Mouse (Mus musculus) skeletal muscle tissue, adult 2 months (tissue): ENCODE results near the gene Ptprg.
A peak's percentile ranks its signal among the peaks of the same experiment; 100 is the strongest.

ENCODE experiments used
- DNase-seq: peaks from one replicate; pipeline ENCODE4 v3.0.0-alpha.2; 2012; ENCODE audit warnings: low read depth, low spot score

The Ptprg gene

DNA sequence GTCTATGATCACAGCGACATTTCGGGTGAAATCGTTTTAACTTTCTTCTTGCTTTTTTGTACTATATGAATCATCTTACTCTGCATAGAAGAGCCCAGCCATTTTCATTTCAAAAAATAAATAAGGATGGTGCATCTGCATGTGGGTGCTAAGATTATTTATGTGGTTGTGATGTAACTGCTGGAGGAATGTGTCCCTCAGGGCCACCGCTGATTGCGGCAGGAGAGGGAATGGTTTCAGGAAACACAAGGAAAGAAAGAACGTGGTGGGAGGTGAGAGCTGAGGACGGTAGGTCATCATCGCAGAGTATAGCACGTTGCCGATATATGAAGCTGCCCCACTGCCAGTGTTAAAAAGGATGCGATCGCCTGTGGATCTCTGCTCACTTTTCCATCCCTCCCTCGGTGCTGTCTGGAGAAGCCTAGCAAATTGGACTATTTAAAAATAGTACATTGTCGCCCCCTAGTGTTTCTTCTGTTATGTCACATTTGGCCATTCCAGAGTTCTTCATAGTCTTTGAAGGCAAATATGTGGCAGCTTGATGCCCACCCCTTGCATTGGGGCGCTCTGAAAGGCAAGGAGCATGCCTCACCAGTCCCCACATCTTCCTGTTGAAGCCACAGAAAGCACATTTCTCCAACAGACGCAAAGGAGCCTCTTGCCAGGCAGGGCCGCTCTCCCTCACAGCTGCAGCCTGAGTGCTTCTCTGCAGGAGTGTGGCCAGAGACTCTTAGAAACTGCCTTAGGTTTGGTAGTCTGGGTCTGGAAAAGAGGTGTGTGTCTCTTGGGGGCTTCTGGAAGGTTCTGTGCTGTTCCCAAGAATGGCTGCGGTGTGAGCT lies 586.5 kb downstream of the Ptprg start:
- peak; percentile 54 for DNase-seq

DNA sequence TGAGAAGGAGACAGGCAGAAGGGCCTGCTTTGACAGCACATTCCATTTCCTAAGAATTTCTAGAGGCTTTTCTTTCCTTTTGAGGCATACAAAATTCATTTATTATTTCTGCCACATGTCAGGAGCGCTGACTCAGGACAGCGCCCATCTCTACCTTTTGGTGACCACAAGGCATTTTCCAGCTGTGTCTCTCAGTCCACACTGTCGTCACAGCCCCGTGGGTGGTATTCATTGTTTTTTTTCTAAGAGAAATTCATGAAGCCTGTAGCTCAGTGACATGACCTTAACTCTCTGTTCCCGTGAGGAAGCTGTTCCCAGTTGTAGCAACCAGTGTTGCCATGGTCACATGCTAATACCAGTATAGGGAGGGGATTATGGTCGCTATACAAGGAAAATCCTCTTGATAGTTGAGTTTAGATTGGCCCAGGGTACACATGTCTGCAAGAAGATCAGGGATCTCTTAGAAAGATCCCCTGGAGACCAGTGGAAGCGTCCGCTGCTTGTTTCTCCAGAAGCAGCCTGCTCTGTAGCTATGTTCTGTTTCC lies 590.7 kb downstream of the Ptprg start:
- DNase-seq: no peak

DNA sequence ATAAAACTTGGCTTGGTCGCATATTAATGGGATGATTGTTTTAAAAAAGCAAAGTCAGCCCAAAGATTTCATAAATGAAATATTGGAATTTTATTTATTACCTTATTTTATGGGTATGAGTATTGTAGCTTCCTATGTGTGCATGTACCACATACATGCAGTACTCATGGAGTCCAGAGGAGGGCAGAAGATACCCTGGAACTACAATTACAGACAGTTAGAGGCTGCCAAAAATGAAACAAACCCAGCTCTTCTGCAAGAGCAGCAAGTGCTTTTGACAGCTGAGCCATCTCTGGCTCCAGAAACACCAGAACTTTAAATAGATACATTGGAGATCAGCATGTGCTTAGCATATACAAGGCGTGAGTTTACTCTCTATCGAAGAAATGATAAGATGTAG lies 592.6 kb downstream of the Ptprg start:
- DNase-seq: peak; percentile 34

DNA sequence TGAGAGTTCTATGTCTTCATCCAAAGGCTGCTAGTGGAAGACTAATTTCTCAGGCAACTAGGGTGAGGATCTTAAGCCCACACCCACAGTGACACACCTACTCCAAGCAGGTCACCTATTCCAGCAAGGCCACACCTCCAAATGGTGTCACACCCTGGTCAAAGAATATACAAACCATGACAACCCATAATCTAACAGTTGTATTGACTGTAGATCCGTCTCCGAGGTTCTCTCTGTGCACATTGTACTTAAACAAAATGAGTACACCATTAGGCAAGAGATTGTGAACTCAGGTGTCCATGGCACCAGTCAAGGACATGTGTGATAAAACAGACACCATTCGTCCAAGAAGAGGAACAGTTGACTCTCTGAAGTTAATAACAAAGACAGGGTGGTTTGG lies 596.2 kb downstream of the Ptprg start:
- no peak for DNase-seq

DNA sequence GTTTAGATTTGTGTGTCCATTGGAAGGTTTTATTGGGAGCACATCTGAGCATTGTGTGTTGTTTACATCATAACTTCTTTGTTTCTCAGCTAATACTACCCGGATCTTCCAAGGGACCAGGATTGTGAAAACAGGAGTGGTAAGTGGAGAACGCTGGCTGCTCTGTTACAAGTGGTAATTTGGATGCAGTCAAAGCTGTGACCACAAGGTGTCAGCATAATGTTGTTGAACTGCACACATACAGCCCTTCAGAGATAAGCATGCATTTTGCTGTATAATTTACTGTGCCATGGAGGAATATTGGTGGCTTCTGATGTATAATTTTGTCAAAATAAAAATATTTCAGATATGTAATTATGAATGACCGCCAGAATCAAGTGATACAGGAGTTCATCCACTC lies 598.6 kb downstream of the Ptprg start:
- DNase-seq: no peak

DNA sequence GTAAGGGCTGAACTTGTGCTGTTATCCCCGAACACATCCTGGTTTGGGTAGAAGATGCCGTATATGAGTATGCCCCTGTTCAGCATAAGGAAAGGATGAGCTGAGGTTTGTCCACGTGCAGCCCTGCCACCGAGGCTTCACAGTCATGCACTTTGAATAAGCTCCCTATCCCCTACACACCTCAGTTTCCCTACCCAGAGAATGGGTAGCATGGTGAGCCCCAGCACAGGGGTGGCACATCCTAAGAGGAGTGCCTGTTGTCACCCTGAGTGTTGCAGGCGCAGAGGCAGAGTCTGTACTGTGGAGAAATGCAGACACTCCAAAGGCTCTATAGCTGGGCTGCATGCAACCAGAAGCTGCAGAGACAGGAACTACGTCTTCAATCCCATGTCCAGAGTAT lies 599.4 kb downstream of the Ptprg start:
- no peak for DNase-seq

DNA sequence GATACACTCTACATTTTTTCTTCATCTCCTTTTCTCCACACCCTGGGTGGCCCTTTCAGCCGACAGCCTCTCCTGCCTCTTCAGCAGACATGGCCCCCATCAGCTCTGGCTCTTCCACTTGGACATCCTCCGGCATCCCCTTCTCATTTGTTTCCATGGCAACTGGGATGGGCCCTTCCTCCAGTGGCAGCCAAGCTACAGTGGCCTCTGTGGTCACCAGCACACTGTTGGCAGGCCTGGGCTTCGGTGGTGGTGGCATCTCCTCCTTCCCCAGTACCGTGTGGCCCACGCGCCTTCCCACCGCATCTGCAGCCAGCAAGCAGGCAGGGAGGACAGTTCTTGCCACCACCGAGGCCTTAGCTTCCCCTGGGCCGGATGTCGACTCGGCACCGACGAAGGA lies 600.3 kb downstream of the Ptprg start:
- DNase-seq: no peak

DNA sequence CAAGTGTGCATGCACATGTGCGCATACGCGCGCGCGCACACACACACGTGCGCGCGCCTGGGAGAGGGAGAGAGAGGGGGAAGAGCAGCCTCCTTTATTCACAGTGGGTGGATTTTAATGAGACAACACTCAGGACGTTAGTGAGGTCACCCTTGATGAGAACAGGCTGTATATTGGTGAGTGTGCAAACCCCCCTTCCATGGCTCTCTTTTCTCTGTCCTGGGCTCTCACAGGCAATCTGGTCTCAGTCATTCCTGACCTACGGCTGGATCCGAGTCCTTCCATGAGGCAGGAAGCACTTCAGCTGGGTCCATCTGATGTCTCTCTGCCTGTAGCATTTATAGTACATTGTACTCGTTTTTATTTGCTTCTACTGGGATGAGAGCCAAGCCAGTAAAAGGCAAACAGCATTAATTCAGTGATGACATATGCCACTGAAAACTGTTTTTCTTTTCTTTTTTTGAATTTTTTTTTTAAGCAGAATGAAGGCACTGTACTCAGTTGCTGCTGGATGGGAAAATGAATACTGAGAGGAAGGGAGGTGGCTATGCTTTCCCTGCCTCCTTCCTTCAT lies 608.5 kb downstream of the Ptprg start:
- DNase-seq: no peak

DNA sequence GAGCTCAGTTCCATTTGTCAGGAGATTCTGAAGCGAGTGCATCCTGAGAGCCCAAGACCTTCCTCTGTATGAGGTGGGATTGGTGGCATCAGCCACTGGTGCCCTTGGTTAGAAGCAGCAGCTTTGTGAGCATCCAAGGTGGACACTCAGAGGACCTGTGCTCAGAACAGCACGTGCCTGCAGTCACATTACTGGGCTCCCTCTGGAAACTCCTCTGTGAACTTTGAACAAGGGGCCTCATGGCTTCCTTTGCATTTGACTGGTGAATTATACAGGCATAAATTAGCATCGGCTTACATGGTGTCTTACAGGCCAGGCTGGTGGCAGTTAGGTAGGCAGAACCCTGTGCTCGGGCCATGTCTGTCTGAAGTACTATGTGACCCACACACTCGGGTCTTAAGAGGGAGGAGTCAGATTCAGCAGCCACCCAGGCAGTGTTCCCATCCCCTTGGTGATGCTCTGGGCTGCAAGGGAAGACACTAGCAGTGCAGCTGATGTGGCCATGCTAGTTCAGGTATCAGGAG lies 609.1 kb downstream of the Ptprg start:
- no peak for DNase-seq

DNA sequence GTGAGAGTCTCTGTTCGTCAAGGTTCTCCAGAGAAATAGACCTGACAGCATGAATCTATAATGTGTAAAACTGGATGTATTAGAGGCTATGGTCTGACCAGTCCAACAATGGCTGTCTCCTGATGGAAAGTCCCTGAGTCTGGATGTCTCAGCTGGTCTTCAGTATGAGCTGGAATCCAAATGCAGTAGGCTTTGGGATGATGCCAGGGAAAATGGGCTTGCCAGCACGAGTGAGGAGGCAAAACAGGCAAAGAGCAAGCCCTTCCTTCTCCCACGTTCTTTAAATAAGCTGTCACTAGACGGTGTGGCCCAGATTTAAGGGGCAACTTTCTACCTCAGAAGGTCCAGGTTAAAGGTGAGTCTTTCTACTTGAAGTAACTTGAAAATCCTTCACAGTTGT lies 609.9 kb downstream of the Ptprg start:
- DNase-seq: no peak

DNA sequence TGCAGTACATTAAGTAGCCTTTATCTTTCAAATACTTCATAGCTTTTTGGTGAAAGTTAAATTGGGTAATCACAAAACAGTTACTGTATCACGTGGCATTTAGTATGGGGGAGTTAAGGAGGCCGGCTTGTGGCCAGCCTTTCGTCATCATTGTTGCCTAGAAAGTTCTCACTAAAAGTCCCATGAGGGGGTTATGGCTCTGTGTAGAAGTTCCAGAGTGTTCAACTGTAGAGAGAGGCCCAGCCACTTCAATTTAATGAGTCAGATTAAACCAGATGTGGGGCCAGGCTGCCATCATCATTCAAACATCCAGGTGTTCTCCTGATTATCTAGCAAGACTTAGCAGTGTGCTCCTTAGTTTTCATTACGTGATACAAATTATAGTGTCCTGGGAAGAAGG lies 613.9 kb downstream of the Ptprg start:
- peak; percentile 21 for DNase-seq

DNA sequence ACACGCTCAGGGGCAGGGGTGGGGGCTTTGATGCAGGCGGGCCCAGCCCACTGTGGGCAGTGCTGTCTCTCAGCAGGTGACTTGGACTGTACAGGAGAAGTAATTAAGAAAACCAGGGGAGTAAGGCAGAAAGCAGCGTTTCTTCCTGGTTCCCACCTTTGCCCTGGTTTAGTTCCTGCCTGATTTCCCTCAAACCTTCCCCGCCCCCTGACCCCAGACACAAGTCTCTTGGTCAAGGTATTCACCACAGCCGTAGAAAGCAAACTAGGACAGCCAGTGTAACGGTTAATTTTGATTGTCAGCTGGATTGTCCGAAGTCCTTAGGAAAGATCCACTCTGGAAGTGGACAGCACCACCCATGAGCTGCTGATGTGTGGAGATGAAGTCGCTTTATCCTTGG lies 614.3 kb downstream of the Ptprg start:
- DNase-seq: no peak

DNA sequence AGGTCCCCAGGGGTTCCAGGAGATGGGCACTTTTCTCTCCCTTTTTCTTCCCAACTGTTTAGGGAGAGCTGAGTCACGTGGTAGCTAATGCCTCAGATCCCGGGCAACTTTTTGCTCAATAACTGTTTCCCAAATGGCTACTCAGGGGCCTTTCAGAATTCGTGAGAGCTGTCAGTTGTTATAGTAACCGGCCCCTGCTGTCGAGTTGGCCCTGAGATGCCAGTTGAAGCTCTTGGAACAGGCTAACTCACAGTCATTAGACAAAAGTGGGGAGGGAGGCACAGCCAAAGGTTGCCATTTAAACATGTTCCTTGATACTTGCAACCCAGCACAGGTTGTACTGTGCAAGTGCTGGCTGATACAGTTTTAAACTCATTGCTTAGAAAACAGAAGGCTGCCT lies 624.1 kb downstream of the Ptprg start:
- DNase-seq: no peak

DNA sequence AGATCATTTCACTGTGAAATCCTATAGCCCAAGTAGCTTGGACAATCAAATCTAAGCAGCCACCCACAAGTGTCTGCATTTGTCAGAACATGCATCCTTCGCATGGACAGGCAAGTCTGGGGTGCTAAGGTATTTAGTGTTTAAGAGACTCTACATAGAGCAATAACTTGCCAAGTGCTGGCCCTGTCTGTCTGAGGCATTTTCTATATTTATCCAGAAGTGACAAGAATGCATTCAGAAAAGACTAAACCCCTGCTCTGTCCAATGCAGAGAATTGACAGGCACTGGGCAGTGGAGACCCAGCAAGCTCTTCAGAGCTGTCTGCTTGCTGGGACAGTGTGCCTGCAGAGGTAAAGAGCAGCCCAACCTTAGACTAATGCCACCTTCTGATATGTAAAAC lies 625.3 kb downstream of the Ptprg start:
- no peak for DNase-seq

DNA sequence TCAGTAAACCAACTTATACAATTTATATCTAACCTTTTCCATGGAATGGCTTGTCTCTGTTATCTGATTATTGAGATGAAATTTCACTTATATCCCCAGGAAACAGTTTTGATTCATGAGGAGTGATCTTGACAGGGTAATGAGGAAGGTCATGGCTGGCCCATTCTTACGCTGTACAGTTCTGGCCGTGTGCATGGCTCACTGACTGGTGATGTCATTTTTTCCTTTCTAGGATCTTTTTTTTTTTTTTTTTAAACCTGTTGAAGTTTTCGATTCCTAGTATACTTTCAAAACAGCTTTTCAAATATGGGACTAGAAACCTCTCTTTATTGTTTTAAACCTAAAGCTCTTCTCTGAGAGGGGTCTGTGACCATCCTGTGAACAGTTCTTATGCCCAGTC lies 626.8 kb downstream of the Ptprg start:
- DNase-seq: no peak

DNA sequence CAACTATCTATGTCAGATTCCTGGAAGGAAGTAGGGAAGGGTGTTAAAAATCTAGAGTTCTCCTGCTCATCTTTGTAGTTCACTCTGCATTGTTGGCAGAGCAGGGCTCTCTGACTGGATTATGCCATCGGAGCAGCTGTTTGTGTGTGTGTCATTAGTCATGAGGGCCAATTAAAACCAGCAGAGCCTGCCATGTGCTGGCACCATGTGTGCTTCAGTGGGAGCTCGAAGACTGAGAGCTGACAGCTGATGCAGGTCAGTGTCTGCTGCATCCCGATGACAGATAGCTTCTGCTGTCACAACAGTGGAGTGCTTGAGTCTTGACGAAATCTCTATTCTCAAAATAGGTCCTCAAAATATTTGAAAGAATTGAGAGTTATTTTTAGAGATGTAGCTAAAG lies 631.7 kb downstream of the Ptprg start:
- no peak for DNase-seq

DNA sequence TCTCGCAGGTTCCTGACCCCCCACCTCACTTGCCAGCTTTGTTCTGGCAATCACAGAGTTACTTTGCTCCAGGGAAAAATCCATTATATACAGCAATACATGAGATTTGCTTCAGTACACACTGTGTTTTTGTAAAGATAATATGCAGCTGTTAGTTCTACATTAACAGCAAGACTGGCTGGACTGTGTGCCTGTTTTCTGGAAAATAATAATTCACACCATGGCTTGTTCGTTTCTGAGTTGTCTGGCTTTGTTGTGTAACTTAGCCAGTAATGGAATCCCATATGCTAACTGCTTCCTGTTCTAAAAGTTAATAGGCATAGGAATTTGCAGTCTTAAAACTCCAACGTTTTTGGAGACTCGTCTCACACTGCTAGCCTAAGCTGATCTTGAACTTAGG lies 635.0 kb downstream of the Ptprg start:
- DNase-seq: no peak

DNA sequence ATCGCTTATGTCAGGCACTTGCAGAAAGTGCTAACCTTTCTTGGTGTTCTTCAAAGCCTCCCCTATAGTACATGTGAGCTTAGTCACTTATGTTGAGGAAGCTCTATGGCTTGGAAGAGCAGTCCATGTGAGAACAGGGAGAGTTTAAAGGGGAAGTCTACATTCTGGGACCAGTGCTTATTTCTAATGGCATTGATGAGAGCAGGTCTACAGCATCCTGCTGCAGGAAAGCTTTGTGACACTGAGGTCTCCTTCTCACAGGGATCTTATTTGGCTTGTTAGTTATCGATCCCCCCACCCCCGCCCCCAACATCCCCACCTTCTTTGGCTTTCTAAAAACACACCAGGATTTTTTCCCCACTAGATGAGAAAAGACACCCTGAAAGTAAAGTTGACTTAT lies 635.9 kb downstream of the Ptprg start:
- no peak for DNase-seq

DNA sequence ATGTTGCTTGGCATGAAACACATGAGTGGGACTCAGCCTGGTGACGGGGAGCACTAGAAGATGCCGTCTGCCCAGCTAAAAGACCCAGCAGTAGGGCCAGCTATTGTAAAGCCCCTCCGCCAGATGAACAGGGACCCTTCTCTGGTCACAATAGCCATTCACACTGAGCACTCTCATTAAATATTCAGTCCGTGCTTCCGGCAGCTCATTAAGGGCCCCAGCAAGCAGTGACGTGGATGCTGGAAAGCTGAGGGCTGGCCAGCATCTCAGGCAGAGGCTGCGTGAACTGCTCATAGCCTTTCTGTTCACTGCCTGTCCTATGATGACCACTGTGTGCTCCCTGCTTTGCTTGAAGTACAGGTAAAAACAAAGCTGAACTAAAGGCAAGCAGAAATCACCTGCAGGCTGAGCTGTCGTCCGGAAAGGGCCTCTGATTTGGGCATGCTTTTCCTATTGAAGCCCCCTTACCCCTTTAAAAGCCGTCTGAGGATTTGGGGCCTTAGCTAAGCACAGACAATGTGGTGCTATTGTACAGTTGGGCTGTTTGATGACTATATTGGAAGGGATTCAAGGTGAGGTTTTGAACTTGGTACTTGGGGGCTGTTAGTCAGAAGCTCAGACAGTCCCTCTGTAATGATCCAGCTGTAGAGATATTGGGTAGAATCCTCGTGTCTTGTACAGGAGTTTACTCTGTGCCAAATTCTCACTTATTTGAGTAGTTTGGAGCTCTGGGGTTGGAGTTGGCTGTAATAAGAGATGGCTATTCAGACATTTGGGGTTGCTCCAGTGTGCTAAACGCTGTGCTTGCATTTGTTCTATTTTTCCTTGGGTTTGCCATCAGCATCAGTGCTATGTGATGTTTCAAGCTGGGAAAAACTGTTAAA lies 636.6 kb downstream of the Ptprg start:
- DNase-seq: no peak

DNA sequence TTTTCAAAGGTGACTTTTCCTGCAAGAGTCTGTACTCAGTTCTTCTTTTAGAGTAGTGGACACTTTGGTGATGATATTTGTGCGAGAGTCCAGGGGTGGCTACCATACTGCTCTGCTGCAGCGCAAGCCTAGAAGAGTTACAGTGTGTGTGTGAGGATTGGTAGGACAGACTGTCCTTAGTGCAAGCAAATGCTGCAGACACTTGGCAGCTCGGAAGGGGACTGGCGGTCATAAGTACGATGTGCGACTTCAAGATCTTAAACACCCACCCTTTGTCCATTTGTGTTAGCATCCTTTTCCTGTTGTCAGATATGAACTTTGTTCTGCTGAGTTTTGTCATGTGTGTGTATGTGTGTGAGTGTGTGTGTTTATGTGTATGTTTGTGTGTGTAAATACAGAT lies 637.7 kb downstream of the Ptprg start:
- no peak for DNase-seq

DNA sequence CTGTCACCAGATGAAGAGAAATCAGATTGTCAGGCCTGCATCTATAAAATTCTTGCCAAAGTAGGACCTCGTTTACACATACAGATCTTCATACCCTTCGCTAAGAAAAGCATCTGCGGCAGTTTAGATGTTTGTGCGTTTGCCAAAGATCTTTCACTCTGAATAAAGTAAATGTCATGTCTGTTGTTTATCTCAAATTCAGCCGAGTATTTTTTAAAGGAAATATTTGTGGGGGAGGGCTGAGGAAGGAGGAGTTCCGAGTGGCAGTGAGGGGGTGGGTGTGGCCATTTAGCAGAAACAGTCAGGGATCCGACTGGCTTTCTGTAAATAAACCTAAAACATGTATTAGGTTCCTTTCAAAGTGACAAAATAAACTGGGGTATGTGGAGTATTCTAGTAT lies 645.4 kb downstream of the Ptprg start:
- no peak for DNase-seq
